Mouse (Mus musculus) cerebellum, postnatal 36 days (tissue): ENCODE measurements at regions not wholly inside any gene's neighbourhood (a gene's known extent, or its start where the extent isn't known, plus 50 kb on each side); places are given as distances from the start of the nearest gene placed in this dataset.

Experiments
- DNase-seq, 2 experiments: peaks; one replicate each; pipeline ENCODE4 v3.0.0; 2021 to 2022; ENCODE audit warnings: mixed read lengths in 2 of 2

- no peak for DNase-seq
Observed at GRCm38 (mm10) chr3:57228400-57228799, 73.4 kb downstream of the Tm4sf1 start.

GRCm38 (mm10) chr3:57223773-57224172, 78.0 kb downstream of the Tm4sf1 start:
- no peak for DNase-seq

- no peak for DNase-seq
Observed at GRCm38 (mm10) chr3:57222318-57222914, 79.4 kb downstream of the Tm4sf1 start.

GRCm38 (mm10) chr3:57218431-57218830, 83.4 kb downstream of the Tm4sf1 start:
- no peak for DNase-seq

- DNase-seq, result peak; percentile 32 to 64
Observed at GRCm38 (mm10) chr3:57204066-57204723, 97.6 kb downstream of the Tm4sf1 start.

- peak in 1 of 2 experiments; percentile 2 for DNase-seq
Observed at GRCm38 (mm10) chr3:57203418-57203817, 98.4 kb downstream of the Tm4sf1 start.

GRCm38 (mm10) chr3:57181587-57181986, 120.2 kb downstream of the Tm4sf1 start:
- DNase-seq, result no peak

- DNase-seq, result no peak
Observed at GRCm38 (mm10) chr3:57153177-57153948, 148.4 kb downstream of the Tm4sf1 start.

GRCm38 (mm10) chr3:57149156-57149555, 152.6 kb downstream of the Tm4sf1 start:
- no peak for DNase-seq

GRCm38 (mm10) chr3:57136847-57137246, 164.9 kb downstream of the Tm4sf1 start:
- DNase-seq, result no peak

- DNase-seq, result no peak
Observed at GRCm38 (mm10) chr3:57128606-57129005, 173.2 kb downstream of the Tm4sf1 start.

- DNase-seq, result no peak
Observed at GRCm38 (mm10) chr3:57125792-57126485, 175.8 kb downstream of the Tm4sf1 start.

GRCm38 (mm10) chr3:57118016-57118415, 183.8 kb downstream of the Tm4sf1 start:
- DNase-seq, result no peak

- DNase-seq, result no peak
Observed at GRCm38 (mm10) chr3:57102254-57102653, 199.5 kb downstream of the Tm4sf1 start.

- DNase-seq, result no peak
Observed at GRCm38 (mm10) chr3:57100515-57100914, 201.3 kb downstream of the Tm4sf1 start.

GRCm38 (mm10) chr3:57094936-57095335, 206.9 kb downstream of the Tm4sf1 start:
- DNase-seq, result no peak

GRCm38 (mm10) chr3:57093201-57093940, 208.4 kb downstream of the Tm4sf1 start:
- no peak for DNase-seq

GRCm38 (mm10) chr3:57074516-57074915, 227.3 kb downstream of the Tm4sf1 start:
- no peak for DNase-seq

- no peak for DNase-seq
Observed at GRCm38 (mm10) chr3:57073962-57074506, 227.8 kb downstream of the Tm4sf1 start.

- DNase-seq, result no peak
Observed at GRCm38 (mm10) chr3:57033021-57033420, 268.8 kb downstream of the Tm4sf1 start.

- DNase-seq, result no peak
Observed at GRCm38 (mm10) chr3:57018171-57018570, 283.6 kb downstream of the Tm4sf1 start.

GRCm38 (mm10) chr3:56981305-56981660, 320.5 kb downstream of the Tm4sf1 start:
- no peak for DNase-seq
